Mouse (Mus musculus): ENCODE measurements around the gene Olfr629. TPM values are rescaled to one million over a fixed set of nuclear protein-coding genes. Genes with fewer than 3 reads are reported as not detected.

Olfr629 gene
- polyA plus RNA-seq, 1 experiment from 2014 or later: not detected

GRCm38 (mm10) chr7:103699469-103699868 lies 45.3 kb downstream of the Olfr629 start:
- H3K9me3 ChIP-seq: no peaks in the 10 kb centered on the region
- H3K27ac ChIP-seq: no peak overlapping the region
- no peak overlapping the region for H3K9ac ChIP-seq
- H3K4me1 ChIP-seq (replicated peaks): no peaks in the 10 kb centered on the region
- no peaks in the 10 kb centered on the region for H3K36me3 ChIP-seq
- H3K4me3 ChIP-seq (replicated peaks): no peak overlapping the region
- H3K27me3 ChIP-seq (replicated peaks): no peaks in the 10 kb centered on the region
- WGBS: 93% methylated on average over 4 of the region's 4 CpGs
- no peak for ATAC-seq
- H3K4me2 ChIP-seq (replicated peaks): no peak overlapping the region

Other genes starting within 250 kb of the Olfr629 start
- not detected in 2 replicates for gene Olfr609, start 246.9 kb downstream of the Olfr629 start, polyA plus RNA-seq (2015; fragmentation: Nextera tagmentation; extraction: Ambion mirVana)
- gene Olfr610, start 232.8 kb downstream of the Olfr629 start, polyA plus RNA-seq (2015; fragmentation: Nextera tagmentation; extraction: Ambion mirVana): not detected in 2 replicates
- not detected in 2 replicates for gene Olfr611, start 224.1 kb downstream of the Olfr629 start, polyA plus RNA-seq (2015; fragmentation: Nextera tagmentation; extraction: Ambion mirVana)
- gene Olfr612, start 202.2 kb downstream of the Olfr629 start, polyA plus RNA-seq (2015; fragmentation: Nextera tagmentation; extraction: Ambion mirVana): not detected in 2 replicates
- gene Olfr613, start 196.9 kb downstream of the Olfr629 start, polyA plus RNA-seq (2015; fragmentation: Nextera tagmentation; extraction: Ambion mirVana): not detected in 2 replicates
- not detected in 2 replicates for gene Olfr615, start 188.9 kb downstream of the Olfr629 start, polyA plus RNA-seq (2015; fragmentation: Nextera tagmentation; extraction: Ambion mirVana)
- gene Olfr616, start 175.8 kb downstream of the Olfr629 start, polyA plus RNA-seq (2015; fragmentation: Nextera tagmentation; extraction: Ambion mirVana): not detected in 2 replicates
- not detected in 2 replicates for gene Olfr617, start 171.9 kb downstream of the Olfr629 start, polyA plus RNA-seq (2015; fragmentation: Nextera tagmentation; extraction: Ambion mirVana)
- not detected in 2 replicates for gene Olfr618, start 154.8 kb downstream of the Olfr629 start, polyA plus RNA-seq (2015; fragmentation: Nextera tagmentation; extraction: Ambion mirVana)
- not detected in 2 replicates for gene Olfr619, start 144.4 kb downstream of the Olfr629 start, polyA plus RNA-seq (2015; fragmentation: Nextera tagmentation; extraction: Ambion mirVana)
- gene Olfr620, start 132.4 kb downstream of the Olfr629 start, polyA plus RNA-seq (2015; fragmentation: Nextera tagmentation; extraction: Ambion mirVana): not detected in 2 replicates
- gene Olfr622, start 102.2 kb downstream of the Olfr629 start, polyA plus RNA-seq (2015; fragmentation: Nextera tagmentation; extraction: Ambion mirVana): not detected in 2 replicates
- gene Olfr623, start 81.2 kb downstream of the Olfr629 start, polyA plus RNA-seq (2015; fragmentation: Nextera tagmentation; extraction: Ambion mirVana): not detected in 2 replicates
- gene Olfr624, start 73.8 kb downstream of the Olfr629 start, polyA plus RNA-seq (2015; fragmentation: Nextera tagmentation; extraction: Ambion mirVana): 0.03 TPM in 1 of 2 replicates, not detected in the other
- gene Olfr625-ps1, start 62.2 kb downstream of the Olfr629 start, polyA plus RNA-seq (2015; fragmentation: Nextera tagmentation; extraction: Ambion mirVana): not detected in 2 replicates
- not detected in 2 replicates for gene Olfr243, start 30.3 kb downstream of the Olfr629 start, polyA plus RNA-seq (2015; fragmentation: Nextera tagmentation; extraction: Ambion mirVana)
- not detected in 2 replicates for gene Olfr628, start 14.6 kb downstream of the Olfr629 start, polyA plus RNA-seq (2015; fragmentation: Nextera tagmentation; extraction: Ambion mirVana)
- not detected in 2 replicates for gene Olfr630, start 12.4 kb upstream of the Olfr629 start, polyA plus RNA-seq (2015; fragmentation: Nextera tagmentation; extraction: Ambion mirVana)
- gene Olfr69, start 26.7 kb upstream of the Olfr629 start, polyA plus RNA-seq (2015; fragmentation: Nextera tagmentation; extraction: Ambion mirVana): not detected in 2 replicates
- not detected in 2 replicates for gene Olfr68, start 34.8 kb upstream of the Olfr629 start, polyA plus RNA-seq (2015; fragmentation: Nextera tagmentation; extraction: Ambion mirVana)
- not detected in 2 replicates for gene Olfr67, start 46.9 kb upstream of the Olfr629 start, polyA plus RNA-seq (2015; fragmentation: Nextera tagmentation; extraction: Ambion mirVana)
- gene Hbb-bt, start 69.1 kb upstream of the Olfr629 start, polyA plus RNA-seq (2015; fragmentation: Nextera tagmentation; extraction: Ambion mirVana): 2,721 and 2,775 TPM in 2 replicates
- 7,434 and 7,479 TPM in 2 replicates for gene Hbb-bs, start 83.2 kb upstream of the Olfr629 start, polyA plus RNA-seq (2015; fragmentation: Nextera tagmentation; extraction: Ambion mirVana)
- not detected in 2 replicates for gene Hbb-bh2, start 95.6 kb upstream of the Olfr629 start, polyA plus RNA-seq (2015; fragmentation: Nextera tagmentation; extraction: Ambion mirVana)
- gene Hbb-bh1, start 98.2 kb upstream of the Olfr629 start, polyA plus RNA-seq (2015; fragmentation: Nextera tagmentation; extraction: Ambion mirVana): 2.0 and 2.2 TPM in 2 replicates
- gene Hbb-y, start 108.3 kb upstream of the Olfr629 start, polyA plus RNA-seq (2015; fragmentation: Nextera tagmentation; extraction: Ambion mirVana): 165 and 266 TPM in 2 replicates
- not detected in 2 replicates for gene Olfr66, start 141.3 kb upstream of the Olfr629 start, polyA plus RNA-seq (2015; fragmentation: Nextera tagmentation; extraction: Ambion mirVana)
- gene Olfr64, start 149.5 kb upstream of the Olfr629 start, polyA plus RNA-seq (2015; fragmentation: Nextera tagmentation; extraction: Ambion mirVana): not detected in 2 replicates
- gene Olfr65, start 158.5 kb upstream of the Olfr629 start, polyA plus RNA-seq (2015; fragmentation: Nextera tagmentation; extraction: Ambion mirVana): not detected in 2 replicates
- not detected in 2 replicates for gene Olfr631, start 183.9 kb upstream of the Olfr629 start, polyA plus RNA-seq (2015; fragmentation: Nextera tagmentation; extraction: Ambion mirVana)
- not detected in 2 replicates for gene Olfr632, start 189.4 kb upstream of the Olfr629 start, polyA plus RNA-seq (2015; fragmentation: Nextera tagmentation; extraction: Ambion mirVana)
- gene Olfr633, start 199.5 kb upstream of the Olfr629 start, polyA plus RNA-seq (2015; fragmentation: Nextera tagmentation; extraction: Ambion mirVana): not detected in 2 replicates
- 0.01 TPM in 1 of 2 replicates, not detected in the other for gene Olfr635, start 226.2 kb upstream of the Olfr629 start, polyA plus RNA-seq (2015; fragmentation: Nextera tagmentation; extraction: Ambion mirVana)